Mouse (Mus musculus): ENCODE results near the gene Vash2.
"Not testable (repeated sequence)": the region's sequence is repeated elsewhere in the genome, so short reads cannot be mapped to it uniquely, and the experiment has no call there.

The Vash2 gene

DNA sequence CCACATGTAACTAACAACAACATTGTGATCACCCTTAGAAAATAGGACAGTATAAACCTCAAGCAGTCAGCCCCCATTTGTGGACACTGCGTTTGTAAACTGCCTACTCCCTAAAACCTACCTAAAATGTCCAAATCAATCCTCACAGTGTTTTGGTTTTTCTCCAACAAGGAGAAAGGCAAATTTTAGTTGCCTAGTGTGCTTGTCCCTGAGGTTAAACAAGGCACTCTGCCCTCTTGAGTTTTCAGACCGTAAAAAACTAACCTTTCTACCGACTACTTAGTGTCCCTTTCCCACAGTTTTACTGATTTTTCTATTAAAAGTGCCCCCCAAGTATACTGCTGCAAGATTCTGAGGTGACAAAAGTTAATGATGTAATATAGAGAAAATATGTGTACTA is 51.8 kb downstream of the Vash2 start:
- no peak for DNase-seq (ENCODE audit: low read depth, low spot score)

DNA sequence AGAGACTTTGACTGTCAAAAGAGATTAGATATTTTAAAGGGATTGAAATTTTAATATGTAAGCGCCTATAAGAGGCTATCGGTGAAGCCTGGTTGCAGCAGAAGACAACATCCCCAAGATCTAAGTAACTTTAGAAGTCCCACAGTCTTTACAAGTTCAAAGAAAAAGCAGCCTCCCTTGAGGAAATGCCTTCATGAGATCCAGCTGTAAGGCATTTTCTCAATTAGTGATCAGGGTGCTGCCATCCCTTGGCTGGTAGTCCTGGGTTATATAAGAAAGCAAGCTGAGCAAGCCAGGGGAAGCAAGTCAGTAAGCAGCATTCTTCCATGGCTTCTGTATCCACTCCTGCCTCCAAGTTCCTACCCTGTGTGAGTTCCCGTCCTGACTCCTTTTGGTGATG is 54.3 kb downstream of the Vash2 start, which contains the start of gene Angel2:
TSS of gene Angel2 (plus strand) at position 301 of the 400 bp plus-strand sequence.
- DNase-seq (ENCODE audit: low read depth, low spot score) = not testable (repeated sequence)

DNA sequence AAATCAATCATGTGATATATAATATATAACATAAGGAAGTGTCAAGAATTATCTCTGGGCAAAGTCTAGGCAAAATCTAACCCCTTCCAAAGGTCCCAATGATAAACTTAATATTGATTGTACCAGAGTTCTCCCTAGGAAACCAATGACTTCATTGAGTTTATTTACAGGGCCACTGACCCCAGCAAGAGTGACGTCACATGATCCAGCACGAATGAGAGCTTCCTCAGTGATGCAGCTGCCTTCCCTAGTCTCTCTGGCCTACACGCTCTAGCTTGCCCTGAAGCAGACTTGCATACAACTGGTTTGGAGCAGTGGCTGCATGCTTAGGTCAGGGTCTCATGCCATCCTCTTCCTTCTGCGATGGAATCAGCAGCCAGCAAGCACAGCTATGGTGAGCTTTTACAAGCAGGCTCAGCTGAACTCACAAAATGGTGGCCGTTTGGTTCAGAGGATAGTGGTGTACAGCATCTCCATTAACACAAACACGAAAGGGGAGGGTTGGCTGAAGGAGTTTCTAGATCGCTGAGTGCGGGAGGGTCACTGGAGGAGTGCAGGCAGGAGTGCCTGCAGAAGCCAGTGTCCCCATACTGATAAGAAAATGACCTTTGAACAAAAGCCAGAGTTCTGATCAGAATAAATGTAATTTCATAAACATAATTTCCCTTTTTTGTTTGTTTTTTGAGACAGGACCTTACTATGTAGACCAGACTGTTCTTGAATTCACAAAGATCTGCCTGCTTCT is 59.2 kb downstream of the Vash2 start:
- DNase-seq (ENCODE audit: low read depth, low spot score) = no peak

DNA sequence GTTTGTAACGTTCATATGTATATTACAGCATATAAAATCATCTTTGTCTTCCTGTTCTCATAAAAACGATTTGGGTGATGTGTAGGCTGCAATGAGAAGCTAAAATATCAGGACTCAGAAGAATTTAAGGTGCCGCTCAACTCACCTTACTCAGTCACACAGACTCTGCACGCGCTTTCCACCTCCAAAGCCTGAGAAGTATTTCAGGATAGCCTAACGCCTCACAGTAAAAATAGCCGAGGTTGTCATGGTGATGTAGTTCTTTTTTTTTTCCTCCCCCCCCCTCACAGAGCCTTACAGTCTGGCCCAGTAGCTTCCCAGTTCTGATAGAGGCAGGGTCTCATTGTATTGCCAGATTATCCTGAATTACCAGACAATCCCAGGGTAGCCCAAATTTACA is 60.2 kb downstream of the Vash2 start:
- DNase-seq (ENCODE audit: low read depth, low spot score) = no peak

DNA sequence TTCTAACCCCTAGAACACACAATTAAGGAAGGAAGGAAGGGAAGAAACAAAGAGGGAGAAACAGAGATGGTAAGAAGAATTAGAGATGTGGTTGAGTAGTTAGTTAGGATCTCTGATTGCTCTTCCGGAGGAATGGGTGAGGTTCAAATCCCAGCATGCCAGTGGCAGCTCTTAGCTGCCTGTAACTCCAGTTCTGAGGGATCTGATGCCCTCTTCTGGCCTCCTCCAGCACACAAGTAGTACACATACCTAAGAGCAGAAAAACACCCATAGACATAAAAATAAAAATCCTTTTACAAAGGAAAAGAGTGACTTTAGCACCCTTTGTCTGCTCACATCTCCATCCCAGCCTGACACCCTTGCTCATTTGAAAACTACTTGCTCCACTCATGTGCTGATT is 66.5 kb downstream of the Vash2 start:
- peak; percentile 61 for DNase-seq (ENCODE audit: low read depth, low spot score)

DNA sequence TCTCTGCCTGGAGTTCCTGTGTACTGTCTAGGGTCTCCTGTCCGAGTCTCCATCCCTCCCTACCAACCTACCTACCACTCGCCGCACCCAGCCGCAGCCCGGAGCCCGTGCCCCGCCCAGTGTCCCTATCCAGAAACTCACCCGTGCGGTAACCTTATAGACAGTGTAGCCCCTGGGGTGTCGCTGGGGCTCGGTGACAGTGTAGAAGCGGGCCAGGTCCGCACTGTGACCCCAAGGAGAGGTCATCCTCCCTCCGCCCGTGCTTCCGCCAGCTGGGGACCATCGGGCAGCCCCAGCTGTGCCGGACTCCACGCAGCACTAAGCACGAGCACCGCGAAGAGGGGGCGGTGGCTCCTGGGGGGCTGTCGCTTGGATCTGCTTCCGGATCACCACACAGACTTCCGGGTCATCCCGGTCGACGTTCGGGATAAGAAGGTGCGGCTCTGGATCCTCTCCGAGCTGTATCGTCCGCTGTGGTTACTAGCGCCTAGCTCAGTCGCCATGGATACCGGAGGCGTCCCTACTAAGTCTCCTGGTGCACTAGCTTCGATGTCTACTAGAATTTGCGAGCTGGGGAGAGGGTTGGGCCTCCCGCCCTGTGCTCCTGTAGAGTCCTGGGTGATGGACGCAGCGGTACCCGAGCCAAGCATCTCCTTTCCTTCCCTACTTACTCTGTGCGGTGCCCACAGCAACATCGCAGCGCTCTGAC is 67.5 kb downstream of the Vash2 start, which contains the start of gene Rps6kc1:
TSS of gene Rps6kc1 (minus strand) at position 356 of the 709 bp plus-strand sequence.
- peak; percentile 94 for DNase-seq (ENCODE audit: low read depth, low spot score)

DNA sequence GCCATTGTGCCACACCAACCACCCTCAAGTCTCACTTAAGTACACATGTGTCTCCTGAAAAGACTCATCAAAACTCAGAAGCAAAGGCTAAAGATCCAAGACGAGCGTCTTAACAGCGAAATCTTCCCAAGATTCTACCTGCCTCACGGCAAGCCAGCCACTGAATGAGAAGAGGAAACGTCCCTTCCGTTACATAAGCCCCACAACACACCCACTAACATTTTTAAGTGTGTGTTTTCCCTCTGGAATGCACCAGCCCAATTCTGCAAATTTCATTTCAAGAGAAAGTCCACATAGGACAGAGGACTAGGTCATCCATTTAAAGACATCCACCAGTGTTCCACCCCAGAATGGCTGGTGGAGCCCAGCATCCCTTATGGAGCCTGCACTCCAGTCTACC is 68.3 kb downstream of the Vash2 start:
- peak; percentile 15 for DNase-seq (ENCODE audit: low read depth, low spot score)

DNA sequence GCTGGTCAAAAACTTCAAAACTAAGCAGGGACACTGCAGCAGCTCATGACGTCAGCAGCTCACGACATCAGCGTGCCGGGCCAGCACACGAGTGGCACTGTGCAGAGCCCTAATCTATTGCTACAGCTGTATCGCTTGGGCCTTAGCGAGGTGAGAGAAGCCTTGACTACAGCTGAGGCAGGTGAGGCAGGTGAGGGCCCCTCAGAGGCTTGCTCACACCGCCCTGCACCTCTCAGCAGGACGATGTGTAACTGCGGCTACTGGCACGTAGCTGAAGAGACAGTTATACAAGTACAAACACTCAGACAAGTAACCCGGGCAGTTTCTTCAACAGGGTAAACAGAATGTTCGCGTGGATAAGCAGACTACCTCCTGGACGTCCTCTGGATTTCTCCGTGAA is 74.4 kb downstream of the Vash2 start:
- DNase-seq (ENCODE audit: low read depth, low spot score) = no peak

DNA sequence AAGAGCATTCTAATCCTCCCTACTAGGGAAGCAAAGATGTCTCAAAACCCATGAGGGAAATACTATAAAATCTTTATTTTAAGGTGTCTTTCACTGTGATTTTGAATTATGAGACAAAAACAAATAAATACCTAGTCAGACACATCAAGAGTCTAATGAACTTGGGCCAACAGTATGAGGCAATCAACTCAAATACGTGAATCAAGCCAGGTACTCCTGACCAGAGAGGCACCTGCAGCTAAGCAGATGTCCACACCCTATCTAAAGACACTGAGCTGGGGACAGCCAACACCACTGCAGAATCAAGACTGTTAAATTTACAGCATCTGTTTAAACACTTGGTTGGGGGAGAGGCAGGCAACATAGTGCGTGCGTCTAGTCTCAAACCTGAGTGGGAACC is 75.0 kb downstream of the Vash2 start:
- no peak for DNase-seq (ENCODE audit: low read depth, low spot score)

DNA sequence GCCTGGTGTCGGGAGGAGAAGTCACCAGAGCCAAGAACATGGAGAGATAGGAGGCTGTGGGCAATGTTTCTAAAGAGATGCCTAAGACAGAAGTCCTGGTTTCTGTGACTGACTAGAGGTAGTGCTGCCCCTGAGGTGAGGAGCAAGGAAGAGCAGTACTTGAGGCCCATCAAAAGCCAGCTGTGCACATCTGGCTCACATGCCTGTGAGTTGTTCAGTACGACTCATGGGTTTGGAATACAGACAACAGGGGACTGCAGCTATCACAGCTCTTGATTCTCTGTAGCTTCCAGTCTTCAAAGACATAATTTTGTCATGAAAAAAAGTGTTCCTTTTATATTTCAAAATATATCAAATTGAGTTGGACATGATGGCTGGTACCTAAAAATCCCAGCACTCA is 78.0 kb downstream of the Vash2 start:
- DNase-seq (ENCODE audit: low read depth, low spot score) = peak; percentile 89

DNA sequence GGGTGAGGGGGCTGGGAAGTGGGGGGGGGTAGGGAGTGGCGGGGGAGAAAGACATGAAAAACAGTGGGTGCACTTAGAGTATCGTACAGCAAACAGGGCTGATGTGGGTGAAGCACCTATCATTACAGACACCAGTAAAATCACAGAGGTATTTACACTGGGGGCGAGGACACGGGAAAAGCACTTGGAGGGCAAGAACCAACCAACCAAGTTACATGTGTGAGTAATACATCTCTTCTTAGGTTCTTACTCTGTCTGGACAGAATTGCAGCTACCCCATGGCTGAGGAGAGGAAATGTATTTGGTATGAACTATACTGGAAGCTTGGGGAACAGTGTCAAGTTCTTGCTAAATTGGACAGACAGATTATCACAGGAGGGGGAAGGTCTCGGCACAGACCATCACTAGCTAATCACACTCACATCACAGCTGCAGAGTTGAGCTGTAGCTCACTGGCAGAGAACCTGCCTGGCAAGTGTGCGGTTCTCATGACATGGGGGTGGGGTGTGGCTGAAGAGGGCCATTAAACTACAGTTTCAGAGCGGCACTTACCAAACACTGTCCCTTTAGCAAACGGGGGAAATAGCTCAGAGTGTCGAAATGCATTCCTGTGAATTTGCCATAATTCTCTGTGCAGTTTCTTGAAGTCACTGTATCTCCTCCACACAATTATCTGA is 80.1 kb downstream of the Vash2 start:
- no peak for DNase-seq (ENCODE audit: low read depth, low spot score)

DNA sequence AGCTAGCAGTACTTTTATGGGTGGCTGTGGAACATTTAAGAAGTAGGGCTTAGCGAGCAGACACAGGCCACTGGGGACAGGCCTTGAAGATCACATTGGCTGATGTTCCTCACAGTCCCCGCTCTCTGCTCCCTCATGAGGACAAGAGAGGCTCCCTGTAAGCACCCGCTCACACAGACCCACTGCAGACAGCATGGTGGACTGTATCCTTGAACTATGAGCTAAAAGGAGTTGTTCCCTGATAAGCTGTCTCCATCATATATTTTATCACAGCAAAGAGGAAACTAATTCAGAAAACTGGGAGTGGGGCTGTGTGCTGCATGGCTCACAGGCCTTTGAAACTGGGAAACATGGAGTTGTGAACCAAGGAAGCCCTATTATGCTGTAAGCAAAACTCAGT is 80.9 kb downstream of the Vash2 start:
- DNase-seq (ENCODE audit: low read depth, low spot score) = no peak

Measured in 3T3-L1 (cell line).